Mouse (Mus musculus): ENCODE measurements at regions not wholly inside any gene's neighbourhood (a gene's known extent, or its start where the extent isn't known, plus 50 kb on each side); places are given as distances from the start of the nearest gene placed in this dataset.

DNA sequence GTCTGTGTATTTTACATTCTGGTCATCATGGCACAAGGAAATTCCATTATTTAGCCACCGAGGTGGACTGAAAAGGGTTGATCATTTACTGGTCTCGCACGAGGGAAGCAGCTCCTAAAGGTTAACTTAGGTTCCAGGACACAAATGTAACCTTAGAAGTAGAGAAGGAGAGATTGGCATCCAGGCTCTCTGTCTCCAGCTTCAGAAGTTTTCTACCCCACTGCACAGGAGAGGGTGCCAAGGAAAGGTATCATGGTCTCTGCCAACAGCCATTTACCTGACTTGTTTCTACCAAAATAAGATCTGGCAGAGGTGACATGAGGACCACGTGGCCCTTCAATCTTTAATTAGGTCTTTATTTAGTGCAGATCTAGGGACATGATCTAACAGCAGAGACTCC is 218.0 kb upstream of the Prep start:
- no peak for TF ChIP-seq POLR2A (IDR thresholded peaks at IDR 0.05; ENCODE audit: control insufficient read depth, extremely low read depth, insufficient read depth, low read length, poor library complexity)
- TF ChIP-seq CTCF (IDR thresholded peaks at IDR 0.05; ENCODE audit: borderline replicate concordance, control insufficient read depth, extremely low read depth, insufficient read depth, low read length, poor library complexity): no peak
- Histone ChIP-seq H3K36me3 (ENCODE audit: control insufficient read depth, insufficient read depth, low read length) (no peaks in the 10 kb centered on the region), H3K27me3 (ENCODE audit: control insufficient read depth, insufficient read depth, low read length) (no peaks in the 10 kb centered on the region), H3K4me1 (replicated peaks; ENCODE audit: control insufficient read depth, insufficient read depth, low read length) (no peaks in the 10 kb centered on the region), H3K27ac (ENCODE audit: control insufficient read depth, insufficient read depth, low read length) (no peak overlapping the region), H3K4me3 (ENCODE audit: control insufficient read depth, insufficient read depth, low read length) (no peak overlapping the region)
- WGBS: 94% methylated on average over 4 of the region's 4 CpGs
- no peak for DNase-seq

DNA sequence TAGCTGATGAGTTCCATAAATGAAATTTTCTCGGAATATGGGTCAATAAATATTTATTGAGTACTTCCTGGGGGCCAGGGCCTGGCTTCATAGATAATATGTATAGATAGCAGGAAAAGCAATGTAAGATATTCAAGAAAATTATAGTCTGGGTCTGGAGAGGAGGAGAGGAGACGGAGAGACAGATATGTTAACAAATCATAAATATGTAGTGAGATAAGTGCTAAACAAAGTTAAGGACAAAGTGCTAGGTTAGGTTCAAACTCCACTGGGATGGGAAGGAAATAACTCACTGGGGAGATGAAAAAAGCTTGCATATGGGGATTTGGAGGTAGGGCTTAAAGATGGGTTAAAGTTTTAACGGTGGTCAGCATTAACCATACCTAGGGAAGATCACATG is 220.2 kb upstream of the Prep start:
- Histone ChIP-seq H3K27ac (ENCODE audit: control insufficient read depth, insufficient read depth, low read length) (no peak overlapping the region), H3K4me1 (replicated peaks; ENCODE audit: control insufficient read depth, insufficient read depth, low read length) (no peaks in the 10 kb centered on the region), H3K4me3 (ENCODE audit: control insufficient read depth, insufficient read depth, low read length) (no peak overlapping the region), H3K27me3 (ENCODE audit: control insufficient read depth, insufficient read depth, low read length) (no peaks in the 10 kb centered on the region), H3K36me3 (ENCODE audit: control insufficient read depth, insufficient read depth, low read length) (no peaks in the 10 kb centered on the region)
- no peak for DNase-seq
- WGBS: 93% methylated on average over 3 of the region's 3 CpGs
- TF ChIP-seq CTCF (IDR thresholded peaks at IDR 0.05; ENCODE audit: borderline replicate concordance, control insufficient read depth, extremely low read depth, insufficient read depth, low read length, poor library complexity) (no peak), POLR2A (IDR thresholded peaks at IDR 0.05; ENCODE audit: control insufficient read depth, extremely low read depth, insufficient read depth, low read length, poor library complexity) (no peak)

DNA sequence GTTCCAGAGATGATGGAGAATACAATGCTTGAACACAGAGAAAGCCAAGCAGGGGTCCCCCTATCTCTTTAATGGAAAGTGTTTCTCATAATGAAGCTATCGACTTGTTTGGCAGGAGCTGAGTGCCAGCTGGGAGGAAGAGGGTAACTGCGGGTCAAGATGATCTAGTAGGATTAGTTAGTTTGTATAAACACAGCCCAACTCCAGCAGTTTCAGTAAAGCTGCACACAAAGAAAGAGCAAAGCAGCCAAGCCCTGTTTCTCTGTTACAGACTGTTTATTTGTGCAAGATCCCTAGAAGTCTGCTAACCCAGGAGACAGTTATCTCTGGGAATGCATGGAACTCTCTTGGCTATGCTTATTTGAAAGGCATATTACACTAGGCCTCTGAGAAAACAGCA is 220.9 kb upstream of the Prep start:
- 85% methylated on average over 2 of the region's 2 CpGs for WGBS
- Histone ChIP-seq H3K36me3 (ENCODE audit: control insufficient read depth, insufficient read depth, low read length) (no peaks in the 10 kb centered on the region), H3K4me1 (replicated peaks; ENCODE audit: control insufficient read depth, insufficient read depth, low read length) (no peaks in the 10 kb centered on the region), H3K27me3 (ENCODE audit: control insufficient read depth, insufficient read depth, low read length) (no peaks in the 10 kb centered on the region), H3K27ac (ENCODE audit: control insufficient read depth, insufficient read depth, low read length) (no peak overlapping the region), H3K4me3 (ENCODE audit: control insufficient read depth, insufficient read depth, low read length) (no peak overlapping the region)
- no peak for DNase-seq
- TF ChIP-seq CTCF (IDR thresholded peaks at IDR 0.05; ENCODE audit: borderline replicate concordance, control insufficient read depth, extremely low read depth, insufficient read depth, low read length, poor library complexity) (no peak), POLR2A (IDR thresholded peaks at IDR 0.05; ENCODE audit: control insufficient read depth, extremely low read depth, insufficient read depth, low read length, poor library complexity) (no peak)

DNA sequence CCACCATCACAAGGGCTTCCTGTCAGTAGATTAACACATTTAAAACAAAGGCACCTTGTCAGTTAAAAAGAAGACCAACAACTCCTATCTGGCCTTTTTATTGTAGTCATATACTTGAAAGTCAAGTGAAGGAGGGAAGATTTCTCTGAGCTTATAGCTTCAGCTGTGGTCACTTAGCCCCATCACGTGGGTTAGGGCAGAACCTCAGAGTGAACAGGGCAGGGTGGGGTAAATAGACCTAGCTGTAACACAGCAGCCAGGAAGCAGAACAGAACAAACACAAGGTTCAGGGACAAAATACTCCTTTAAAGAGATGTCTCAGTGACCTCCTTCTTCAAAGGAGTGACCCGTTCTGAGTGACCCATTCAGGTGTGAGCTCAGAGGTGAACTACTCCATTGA is 226.6 kb upstream of the Prep start:
- Histone ChIP-seq H3K4me3 (ENCODE audit: control insufficient read depth, insufficient read depth, low read length) (no peak overlapping the region), H3K27me3 (ENCODE audit: control insufficient read depth, insufficient read depth, low read length) (no peaks in the 10 kb centered on the region), H3K4me1 (replicated peaks; ENCODE audit: control insufficient read depth, insufficient read depth, low read length) (no peaks in the 10 kb centered on the region), H3K36me3 (ENCODE audit: control insufficient read depth, insufficient read depth, low read length) (no peaks in the 10 kb centered on the region), H3K27ac (ENCODE audit: control insufficient read depth, insufficient read depth, low read length) (no peak overlapping the region)
- DNase-seq: no peak
- WGBS: 66% methylated on average over 2 of the region's 2 CpGs
- TF ChIP-seq POLR2A (IDR thresholded peaks at IDR 0.05; ENCODE audit: control insufficient read depth, extremely low read depth, insufficient read depth, low read length, poor library complexity): no peak

DNA sequence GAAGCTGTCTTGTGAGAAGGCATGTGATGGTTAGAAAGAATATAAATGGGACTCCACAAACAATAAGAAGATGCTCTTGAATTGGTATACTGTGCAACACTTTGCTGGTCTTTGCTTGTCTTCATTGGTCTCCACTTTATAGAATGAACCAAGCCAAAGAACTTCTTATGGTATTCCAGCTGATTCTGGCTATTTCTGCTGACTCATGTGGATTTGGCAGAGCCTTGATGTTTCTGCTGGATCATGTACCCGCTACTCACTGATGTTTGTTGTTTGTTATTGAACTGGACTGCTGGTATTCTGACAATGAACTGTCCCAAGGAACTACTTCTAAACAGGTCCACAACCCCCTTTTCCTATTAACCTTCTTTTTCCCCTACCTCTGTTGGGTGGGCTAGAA is 234.5 kb upstream of the Prep start:
- Histone ChIP-seq H3K4me1 (replicated peaks; ENCODE audit: control insufficient read depth, insufficient read depth, low read length) (no peaks in the 10 kb centered on the region), H3K27me3 (ENCODE audit: control insufficient read depth, insufficient read depth, low read length) (no peaks in the 10 kb centered on the region), H3K27ac (ENCODE audit: control insufficient read depth, insufficient read depth, low read length) (no peak overlapping the region), H3K36me3 (ENCODE audit: control insufficient read depth, insufficient read depth, low read length) (no peaks in the 10 kb centered on the region), H3K4me3 (ENCODE audit: control insufficient read depth, insufficient read depth, low read length) (no peak overlapping the region)
- 94% methylated on average over 1 of the region's 1 CpGs for WGBS
- no peak for DNase-seq
- TF ChIP-seq POLR2A (IDR thresholded peaks at IDR 0.05; ENCODE audit: control insufficient read depth, extremely low read depth, insufficient read depth, low read length, poor library complexity) (no peak), CTCF (IDR thresholded peaks at IDR 0.05; ENCODE audit: borderline replicate concordance, control insufficient read depth, extremely low read depth, insufficient read depth, low read length, poor library complexity) (no peak)

DNA sequence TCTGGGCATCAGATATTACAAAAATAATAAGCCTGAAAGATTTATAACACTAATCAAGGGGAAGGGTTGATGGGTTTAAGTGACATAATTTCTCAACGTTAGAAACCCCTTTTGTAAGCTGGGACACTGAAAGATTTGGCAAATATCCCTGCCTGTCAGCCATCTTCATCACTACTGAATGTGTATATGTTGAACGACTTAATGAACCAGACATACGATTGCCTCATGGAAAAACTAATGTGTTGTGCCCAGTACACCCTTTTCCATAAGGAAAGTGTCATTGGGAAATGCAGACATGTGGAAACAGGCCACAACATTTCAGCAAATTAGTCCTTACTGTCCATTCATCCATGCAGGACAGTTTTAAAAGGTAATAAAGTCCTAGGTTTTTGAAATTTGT is 240.7 kb upstream of the Prep start:
- Histone ChIP-seq H3K27ac (ENCODE audit: control insufficient read depth, insufficient read depth, low read length) (no peak overlapping the region), H3K4me1 (replicated peaks; ENCODE audit: control insufficient read depth, insufficient read depth, low read length) (no peaks in the 10 kb centered on the region), H3K36me3 (ENCODE audit: control insufficient read depth, insufficient read depth, low read length) (no peaks in the 10 kb centered on the region), H3K27me3 (ENCODE audit: control insufficient read depth, insufficient read depth, low read length) (no peaks in the 10 kb centered on the region), H3K4me3 (ENCODE audit: control insufficient read depth, insufficient read depth, low read length) (no peak overlapping the region)
- WGBS: 83% methylated on average over 3 of the region's 3 CpGs
- no peak for DNase-seq
- TF ChIP-seq CTCF (IDR thresholded peaks at IDR 0.05; ENCODE audit: borderline replicate concordance, control insufficient read depth, extremely low read depth, insufficient read depth, low read length, poor library complexity) (no peak), POLR2A (IDR thresholded peaks at IDR 0.05; ENCODE audit: control insufficient read depth, extremely low read depth, insufficient read depth, low read length, poor library complexity) (no peak)

DNA sequence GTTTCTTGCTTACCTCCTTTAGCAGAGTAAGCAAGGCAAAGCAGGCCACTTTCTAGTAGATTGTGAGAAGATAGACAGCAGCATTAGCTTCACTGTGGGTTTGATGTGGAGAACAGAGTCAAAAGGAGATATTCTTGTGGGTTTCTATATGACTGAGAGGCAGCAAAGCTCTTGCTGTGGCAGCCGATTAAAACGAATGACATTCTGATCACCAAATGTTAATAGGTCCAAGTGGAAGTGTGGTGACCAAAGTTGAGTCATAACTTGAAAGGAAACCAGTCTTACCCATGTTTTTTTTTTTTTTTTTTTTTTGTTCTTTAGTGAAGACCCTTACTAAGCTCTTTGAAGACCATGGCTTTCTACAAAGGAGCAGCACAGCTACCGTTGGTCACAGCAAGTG is 245.3 kb upstream of the Prep start:
- no peak overlapping the region for H3K27ac ChIP-seq (ENCODE audit: control insufficient read depth, insufficient read depth, low read length)
- no peaks in the 10 kb centered on the region for H3K27me3 ChIP-seq (ENCODE audit: control insufficient read depth, insufficient read depth, low read length)
- WGBS: 89% methylated on average over 3 of the region's 3 CpGs
- TF ChIP-seq CTCF (IDR thresholded peaks at IDR 0.05; ENCODE audit: borderline replicate concordance, control insufficient read depth, extremely low read depth, insufficient read depth, low read length, poor library complexity) (no peak), POLR2A (IDR thresholded peaks at IDR 0.05; ENCODE audit: control insufficient read depth, extremely low read depth, insufficient read depth, low read length, poor library complexity) (no peak)
- H3K4me3 ChIP-seq (ENCODE audit: control insufficient read depth, insufficient read depth, low read length): no peak overlapping the region
- H3K36me3 ChIP-seq (ENCODE audit: control insufficient read depth, insufficient read depth, low read length): no peaks in the 10 kb centered on the region
- no peak for DNase-seq
- H3K4me1 ChIP-seq (replicated peaks; ENCODE audit: control insufficient read depth, insufficient read depth, low read length): no peaks in the 10 kb centered on the region

Measured in thymus, adult 2 months (tissue).